Mouse (Mus musculus) duodenum, adult 2 months (tissue): Measurements from ENCODE around the gene Gm4177. TPM values are rescaled to one million over a fixed set of nuclear protein-coding genes. Genes with fewer than 3 reads are reported as not detected.

Experiments used
- polyA plus RNA-seq: library from polyadenylated mRNA; depleted of rRNA; stranded (reverse); fragments of >200 nt; gene quantifications from 2 replicates; pipeline ENCODE4 v1.2.3, GENCODE M21; 2012; ENCODE audit warnings: low replicate concordance; rRNA removed

Gene Gm4177
- not detected in 2 replicates for polyA plus RNA-seq

GRCm38 (mm10) chr7:21796628-21797027 is at the start of gene Gm4177:
Gm4177 (minus strand) TSS chr7:21796728.

GRCm38 (mm10) chr7:21844167-21844566 is 47.6 kb upstream of the Gm4177 start, which contains the start of gene Gm5725:
Gm5725 (minus strand) TSS chr7:21844267.

GRCm38 (mm10) chr7:21832051-21832450 is 35.5 kb upstream of the Gm4177 start, which contains the start of gene Vmn1r135:
Vmn1r135 (plus strand) TSS chr7:21832351.

DNA sequence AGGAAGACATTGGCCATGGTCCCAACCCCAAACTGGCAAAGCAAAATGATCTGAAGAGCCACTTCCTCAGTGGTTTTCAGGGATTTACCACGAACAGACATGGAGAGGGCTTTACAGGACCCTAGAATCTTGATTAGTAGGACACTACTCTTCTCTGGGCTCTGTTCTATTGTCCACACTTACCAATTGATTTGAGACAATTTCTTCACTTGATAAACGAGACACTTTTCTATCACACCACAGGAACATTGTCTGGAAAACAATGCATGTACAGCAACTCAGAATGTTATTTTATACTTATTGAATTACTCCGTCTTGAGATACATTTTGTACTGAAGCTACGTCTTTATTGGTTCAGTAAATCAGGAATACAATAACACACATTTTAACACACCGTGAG is 35.2 kb downstream of the Gm4177 start, which contains the start of gene Gm4175:
Gene Gm4175 (minus strand): TSS at position 101 of the 400 bp plus-strand sequence.

Other genes with a start within 250 kb of the Gm4177 start
- not detected in 2 replicates for gene Vmn1r132, start 182.6 kb downstream of the Gm4177 start, polyA plus RNA-seq
- not detected in 2 replicates for gene Gm4175, start 35.3 kb downstream of the Gm4177 start, polyA plus RNA-seq
- not detected in 2 replicates for gene Vmn1r135, start 35.6 kb upstream of the Gm4177 start, polyA plus RNA-seq
- not detected in 2 replicates for gene Gm5725, start 47.5 kb upstream of the Gm4177 start, polyA plus RNA-seq
- not detected in 2 replicates for gene Gm5891, start 124.6 kb upstream of the Gm4177 start, polyA plus RNA-seq
- gene Vmn1r137, start 197.9 kb upstream of the Gm4177 start, polyA plus RNA-seq = not detected in 2 replicates
- not detected in 2 replicates for gene Vmn1r138, start 232.2 kb upstream of the Gm4177 start, polyA plus RNA-seq